Mouse (Mus musculus): ENCODE results near the gene Zmynd8. TPM values are rescaled to one million over a fixed set of nuclear protein-coding genes. Genes with fewer than 3 reads are reported as not detected.

Gene Zmynd8
- polyA plus RNA-seq, 1 experiment from 2014 or later, result 98.3 TPM

GRCm38 (mm10) chr2:165861683-165862594, 36.9 kb downstream of the Zmynd8 start:
- CTCF ChIA-PET, result no interaction called here
- no peak for TF ChIP-seq CTCF (IDR thresholded peaks at IDR 0.05)
- DNase-seq (ENCODE audit: low read depth, low spot score) (no peak), ATAC-seq (no peak)
- POLR2A ChIA-PET, result interaction anchor here (0.5 to 0.6 kb wide), 2 partner anchors 14 to 247 kb away, joined by 3 to 4 read pairs; no protein-coding TSS in a partner anchor
- in situ Hi-C loops (cut with MboI; ENCODE audit: low pct_unique_long_range_greater_than_20kb), result no loop called here
- no peaks in the 10 kb centered on the region for H3K27me3 ChIP-seq

- ATAC-seq, result no peak
- H3K27me3 ChIP-seq, result no peaks in the 10 kb centered on the region
- in situ Hi-C loops (cut with MboI; ENCODE audit: low pct_unique_long_range_greater_than_20kb), result no loop called here
- DNase-seq (ENCODE audit: low read depth, low spot score), result no peak
- CTCF ChIA-PET, result no interaction called here
- POLR2A ChIA-PET, result interaction anchor here (0.6 to 5.9 kb wide), 2 partner anchors 13 to 25 kb away, joined by 3 to 54 read pairs; no protein-coding TSS in a partner anchor
- no peak for TF ChIP-seq CTCF (IDR thresholded peaks at IDR 0.05)
Observed at GRCm38 (mm10) chr2:165860962-165861682, 37.7 kb downstream of the Zmynd8 start.

- in situ Hi-C loops (cut with MboI; ENCODE audit: low pct_unique_long_range_greater_than_20kb), result no loop called here
- DNase-seq (ENCODE audit: low read depth, low spot score), result no peak
- no peak for TF ChIP-seq CTCF (IDR thresholded peaks at IDR 0.05)
- ATAC-seq, result no peak
- ChIA-PET CTCF (interaction anchor here (1.3 to 1.9 kb wide), 3 partner anchors 8 to 36 kb away, joined by 4 to 5 read pairs (median 4); no protein-coding TSS in a partner anchor), POLR2A (interaction anchor here (1.0 to 5.9 kb wide), 2 partner anchors 19 to 26 kb away, joined by 3 to 54 read pairs; no protein-coding TSS in a partner anchor)
- no peaks in the 10 kb centered on the region for H3K27me3 ChIP-seq
Observed at GRCm38 (mm10) chr2:165860447-165860846, 38.4 kb downstream of the Zmynd8 start.

GRCm38 (mm10) chr2:165858453-165859384, 40.1 kb downstream of the Zmynd8 start:
- ChIA-PET POLR2A (interaction anchor here (0.9 to 5.9 kb wide), 5 partner anchors 9 to 43 kb away, joined by 3 to 54 read pairs (median 5); no protein-coding TSS in a partner anchor), CTCF (interaction anchor here (0.8 to 2.4 kb wide), 7 partner anchors 10 to 30 kb away, joined by 3 to 7 read pairs (median 4); no protein-coding TSS in a partner anchor)
- ATAC-seq (no peak), DNase-seq (ENCODE audit: low read depth, low spot score) (no peak)
- H3K27me3 ChIP-seq, result no peaks in the 10 kb centered on the region
- no peak for TF ChIP-seq CTCF (IDR thresholded peaks at IDR 0.05)
- in situ Hi-C loops (cut with MboI; ENCODE audit: low pct_unique_long_range_greater_than_20kb), result no loop called here

- TF ChIP-seq CTCF (IDR thresholded peaks at IDR 0.05), result no peak
- H3K27me3 ChIP-seq, result no peaks in the 10 kb centered on the region
- ATAC-seq (peak; percentile 29), DNase-seq (ENCODE audit: low read depth, low spot score) (no peak)
- ChIA-PET POLR2A (interaction anchor here (1.2 to 5.9 kb wide), 4 partner anchors 10 to 42 kb away, joined by 3 to 54 read pairs (median 18); no protein-coding TSS in a partner anchor), CTCF (interaction anchor here (1.0 to 2.5 kb wide), 5 partner anchors 23 to 32 kb away, joined by 5 to 10 read pairs (median 7); no protein-coding TSS in a partner anchor)
- in situ Hi-C loops (cut with MboI; ENCODE audit: low pct_unique_long_range_greater_than_20kb), result no loop called here
Observed at GRCm38 (mm10) chr2:165857841-165858426, 40.9 kb downstream of the Zmynd8 start.

- ATAC-seq (peak; percentile 29), DNase-seq (ENCODE audit: low read depth, low spot score) (peak; percentile 96)
- POLR2A ChIA-PET, result interaction anchor here (1.2 to 5.9 kb wide), 3 partner anchors 24 to 42 kb away, joined by 3 to 54 read pairs (median 30); no protein-coding TSS in a partner anchor
- no peak for TF ChIP-seq CTCF (IDR thresholded peaks at IDR 0.05)
- no peaks in the 10 kb centered on the region for H3K27me3 ChIP-seq
- in situ Hi-C loops (cut with MboI; ENCODE audit: low pct_unique_long_range_greater_than_20kb), result no loop called here
- CTCF ChIA-PET, result interaction anchor here (1.0 to 2.5 kb wide), 5 partner anchors 23 to 31 kb away, joined by 5 to 10 read pairs (median 7); no protein-coding TSS in a partner anchor
Observed at GRCm38 (mm10) chr2:165857395-165857831, 41.4 kb downstream of the Zmynd8 start.

GRCm38 (mm10) chr2:165856611-165857200, 42.1 kb downstream of the Zmynd8 start:
- DNase-seq (ENCODE audit: low read depth, low spot score), result no peak
- POLR2A ChIA-PET, result interaction anchor here (0.8 to 5.9 kb wide), 6 partner anchors 24 to 38 kb away, joined by 3 to 54 read pairs (median 8); no protein-coding TSS in a partner anchor
- no peaks in the 10 kb centered on the region for H3K27me3 ChIP-seq
- no peak for ATAC-seq
- in situ Hi-C loops (cut with MboI; ENCODE audit: low pct_unique_long_range_greater_than_20kb), result no loop called here
- no peak for TF ChIP-seq CTCF (IDR thresholded peaks at IDR 0.05)
- CTCF ChIA-PET, result interaction anchor here (1.0 to 2.5 kb wide), 8 partner anchors 11 to 30 kb away, joined by 3 to 10 read pairs (median 6); no protein-coding TSS in a partner anchor

- peak; percentile 51 for ATAC-seq
- H3K27me3 ChIP-seq, result no peaks in the 10 kb centered on the region
- ChIA-PET POLR2A (interaction anchor here (0.8 to 5.9 kb wide), 6 partner anchors 11 to 39 kb away, joined by 3 to 54 read pairs (median 4); no protein-coding TSS in a partner anchor), CTCF (interaction anchor here (0.8 to 2.5 kb wide), 7 partner anchors 12 to 36 kb away, joined by 3 to 10 read pairs (median 4); no protein-coding TSS in a partner anchor)
- DNase-seq (ENCODE audit: low read depth, low spot score), result no peak
- in situ Hi-C loops (cut with MboI; ENCODE audit: low pct_unique_long_range_greater_than_20kb), result no loop called here
- no peak for TF ChIP-seq CTCF (IDR thresholded peaks at IDR 0.05)
Observed at GRCm38 (mm10) chr2:165855641-165856301, 43.0 kb downstream of the Zmynd8 start.
